Mouse (Mus musculus): ENCODE results near the gene Cdk6. TPM values are rescaled to one million over a fixed set of nuclear protein-coding genes. Genes with fewer than 3 reads are reported as not detected.

Gene Cdk6
- total and polyA plus RNA-seq, 3 experiments, result 4.0 to 10.6 (median 8.1) TPM

- DNase-seq, result no peak
- 91% methylated on average over 6 of the region's 6 CpGs for WGBS
- Histone ChIP-seq H3K36me3 (ENCODE audit: control insufficient read depth, insufficient read depth, low read length) (no peaks in the 10 kb centered on the region), H3K4me1 (ENCODE audit: control insufficient read depth, insufficient read depth, low read length) (no peaks in the 10 kb centered on the region), H3K27ac (no peak overlapping the region), H3K4me3 (no peak overlapping the region), H3K79me2 (replicated peaks; ENCODE audit: control insufficient read depth, insufficient read depth, low read length) (no peaks in the 10 kb centered on the region; the same call in 1 of the 2 replicates), H3K27me3 (ENCODE audit: control insufficient read depth, insufficient read depth, low read length) (no peaks in the 10 kb centered on the region), H3K9ac (ENCODE audit: low read depth, low read length) (no peak overlapping the region)
- TF ChIP-seq CTCF (IDR thresholded peaks at IDR 0.05) (no peak), POLR2A (IDR thresholded peaks at IDR 0.05; ENCODE audit: insufficient read depth, low read depth, low read length) (no peak), EP300 (IDR thresholded peaks at IDR 0.05; ENCODE audit: insufficient read depth, low read depth, low read length) (no peak)
- intact Hi-C loops (cut with DNase I), result no loop called here
Measured at GRCm38 (mm10) chr5:3395020-3395419, 53.7 kb downstream of the Cdk6 start.

GRCm38 (mm10) chr5:3396214-3396613, 54.9 kb downstream of the Cdk6 start:
- no peaks in the 10 kb centered on the region for H3K27me3 ChIP-seq (ENCODE audit: control insufficient read depth, insufficient read depth, low read length)
- H3K4me1 ChIP-seq (ENCODE audit: control insufficient read depth, insufficient read depth, low read length), result no peaks in the 10 kb centered on the region
- DNase-seq, result no peak
- TF ChIP-seq POLR2A (IDR thresholded peaks at IDR 0.05; ENCODE audit: insufficient read depth, low read depth, low read length) (no peak), EP300 (IDR thresholded peaks at IDR 0.05; ENCODE audit: insufficient read depth, low read depth, low read length) (no peak), CTCF (IDR thresholded peaks at IDR 0.05) (no peak)
- H3K36me3 ChIP-seq (ENCODE audit: control insufficient read depth, insufficient read depth, low read length), result no peaks in the 10 kb centered on the region
- H3K27ac ChIP-seq, result no peak overlapping the region
- H3K79me2 ChIP-seq (replicated peaks; ENCODE audit: control insufficient read depth, insufficient read depth, low read length), result no peaks in the 10 kb centered on the region; the same call in 1 of the 2 replicates
- no peak overlapping the region for H3K4me3 ChIP-seq
- 75% methylated on average over 6 of the region's 6 CpGs for WGBS
- H3K9ac ChIP-seq (ENCODE audit: low read depth, low read length), result no peak overlapping the region
- intact Hi-C loops (cut with DNase I), result no loop called here

- intact Hi-C loops (cut with DNase I), result no loop called here
- Histone ChIP-seq H3K36me3 (ENCODE audit: control insufficient read depth, insufficient read depth, low read length) (no peaks in the 10 kb centered on the region), H3K27ac (no peak overlapping the region), H3K79me2 (replicated peaks; ENCODE audit: control insufficient read depth, insufficient read depth, low read length) (no peaks in the 10 kb centered on the region; the same call in 1 of the 2 replicates), H3K27me3 (ENCODE audit: control insufficient read depth, insufficient read depth, low read length) (no peaks in the 10 kb centered on the region), H3K4me1 (ENCODE audit: control insufficient read depth, insufficient read depth, low read length) (no peaks in the 10 kb centered on the region), H3K9ac (ENCODE audit: low read depth, low read length) (no peak overlapping the region), H3K4me3 (no peak overlapping the region)
- TF ChIP-seq POLR2A (IDR thresholded peaks at IDR 0.05; ENCODE audit: insufficient read depth, low read depth, low read length), result no peak
- TF ChIP-seq CTCF (IDR thresholded peaks at IDR 0.05), result no peak
- TF ChIP-seq EP300 (IDR thresholded peaks at IDR 0.05; ENCODE audit: insufficient read depth, low read depth, low read length), result no peak
- DNase-seq, result no peak
- WGBS, result 93% methylated on average over 11 of the region's 11 CpGs
Measured at GRCm38 (mm10) chr5:3396910-3397575, 55.8 kb downstream of the Cdk6 start.

DNA sequence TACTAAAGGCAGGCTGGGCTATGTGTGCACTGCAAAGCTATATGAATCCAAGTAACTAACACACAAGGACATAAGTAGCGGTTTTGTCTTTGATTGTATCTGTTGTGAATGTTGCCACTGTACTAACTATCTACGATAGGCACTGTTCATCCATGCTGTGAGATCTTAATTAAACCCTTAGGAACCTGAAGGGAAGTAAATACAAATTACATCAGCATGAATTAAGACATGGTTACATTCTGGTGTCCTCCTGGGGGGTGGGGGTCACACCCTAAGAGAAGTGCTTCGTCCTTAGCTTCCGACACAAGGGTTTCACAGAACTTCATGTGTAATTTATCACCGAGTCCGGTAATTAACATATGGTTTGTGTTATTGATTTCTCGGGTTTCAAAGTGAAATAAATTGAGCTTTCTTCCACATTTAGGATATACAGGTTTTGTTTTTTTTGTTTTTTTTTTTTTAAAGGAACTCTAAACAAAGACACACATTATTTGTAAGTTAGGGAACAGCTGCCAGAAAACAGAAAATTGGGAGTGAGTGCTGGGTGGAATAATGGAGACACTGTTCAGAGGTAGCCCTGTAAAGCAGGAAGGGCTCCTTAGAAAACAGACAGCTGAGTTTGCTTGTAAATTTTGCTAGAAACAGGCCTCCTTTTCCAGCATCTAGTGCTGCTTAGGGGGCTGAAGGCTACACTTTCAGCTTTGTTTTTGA, 58.7 kb downstream of the Cdk6 start:
- Histone ChIP-seq H3K27me3 (ENCODE audit: control insufficient read depth, insufficient read depth, low read length) (no peaks in the 10 kb centered on the region), H3K4me1 (ENCODE audit: control insufficient read depth, insufficient read depth, low read length) (no peaks in the 10 kb centered on the region), H3K36me3 (ENCODE audit: control insufficient read depth, insufficient read depth, low read length) (no peaks in the 10 kb centered on the region), H3K79me2 (replicated peaks; ENCODE audit: control insufficient read depth, insufficient read depth, low read length) (no peaks in the 10 kb centered on the region; the same call in 1 of the 2 replicates), H3K9ac (ENCODE audit: low read depth, low read length) (no peak overlapping the region), H3K27ac (no peak overlapping the region), H3K4me3 (no peak overlapping the region)
- DNase-seq, result no peak
- 93% methylated on average over 7 of the region's 7 CpGs for WGBS
- intact Hi-C loops (cut with DNase I), result no loop called here
- TF ChIP-seq POLR2A (IDR thresholded peaks at IDR 0.05; ENCODE audit: insufficient read depth, low read depth, low read length) (no peak), CTCF (IDR thresholded peaks at IDR 0.05) (no peak)

- no peak overlapping the region for H3K9ac ChIP-seq (ENCODE audit: low read depth, low read length)
- TF ChIP-seq CTCF (IDR thresholded peaks at IDR 0.05), result no peak
- no peak for DNase-seq
- intact Hi-C loops (cut with DNase I), result no loop called here
- H3K79me2 ChIP-seq (replicated peaks; ENCODE audit: control insufficient read depth, insufficient read depth, low read length), result no peaks in the 10 kb centered on the region
- no peaks in the 10 kb centered on the region for H3K36me3 ChIP-seq (ENCODE audit: control insufficient read depth, insufficient read depth, low read length)
- 52% methylated on average over 6 of the region's 6 CpGs for WGBS
- no peaks in the 10 kb centered on the region for H3K27me3 ChIP-seq (ENCODE audit: control insufficient read depth, insufficient read depth, low read length)
- no peak overlapping the region for H3K4me3 ChIP-seq
- no peak overlapping the region for H3K27ac ChIP-seq
- no peaks in the 10 kb centered on the region for H3K4me1 ChIP-seq (ENCODE audit: control insufficient read depth, insufficient read depth, low read length)
Measured at GRCm38 (mm10) chr5:3405102-3405501, 63.8 kb downstream of the Cdk6 start.

DNA sequence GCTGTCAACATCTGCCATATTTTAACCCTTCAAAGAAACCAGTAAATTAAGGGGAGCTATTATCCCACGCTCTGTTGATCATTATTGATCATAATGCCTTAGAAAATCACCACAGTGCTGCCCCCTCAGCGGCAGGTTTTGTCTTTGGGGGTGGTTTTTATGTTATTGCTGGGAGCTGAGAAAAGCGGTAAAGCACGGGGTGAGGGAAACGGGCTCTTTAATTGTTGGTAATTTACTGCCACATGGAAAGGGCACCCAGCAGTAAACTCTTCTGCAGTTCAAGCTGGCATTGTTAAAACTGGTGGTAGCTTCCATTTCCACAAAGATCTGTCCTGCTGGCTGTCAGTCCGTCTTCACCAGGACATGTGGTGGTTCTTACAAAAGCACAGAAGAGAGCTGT, 64.2 kb downstream of the Cdk6 start:
- H3K79me2 ChIP-seq (replicated peaks; ENCODE audit: control insufficient read depth, insufficient read depth, low read length), result no peaks in the 10 kb centered on the region
- H3K4me1 ChIP-seq (ENCODE audit: control insufficient read depth, insufficient read depth, low read length), result no peaks in the 10 kb centered on the region
- TF ChIP-seq POLR2A (IDR thresholded peaks at IDR 0.05; ENCODE audit: insufficient read depth, low read depth, low read length) (no peak), EP300 (IDR thresholded peaks at IDR 0.05; ENCODE audit: insufficient read depth, low read depth, low read length) (no peak)
- DNase-seq, result no peak
- H3K27ac ChIP-seq, result no peak overlapping the region
- 95% methylated on average over 6 of the region's 6 CpGs for WGBS
- H3K36me3 ChIP-seq (ENCODE audit: control insufficient read depth, insufficient read depth, low read length), result no peaks in the 10 kb centered on the region
- no peak overlapping the region for H3K9ac ChIP-seq (ENCODE audit: low read depth, low read length)
- no peak overlapping the region for H3K4me3 ChIP-seq
- intact Hi-C loops (cut with DNase I), result no loop called here
- no peaks in the 10 kb centered on the region for H3K27me3 ChIP-seq (ENCODE audit: control insufficient read depth, insufficient read depth, low read length)

Data from heart, adult 2 months (tissue).